ENCODE assay signal across 25 mouse cellular contexts in genomic region chr11:19747973-19748559, GRCm38 (mm10).
DNase-seq lines count a peak whose midpoint lies in the region; ATAC-seq and TF ChIP-seq lines count a peak whose summit lies in the region.
"Had no signal": no experiment of that assay in that cellular context is flagged by ENCODE, and none has a peak within 500 bp of the region (broad histone marks: within the 10 kb centered on the region; RNA-seq: fewer than 3 reads in every experiment).

No protein-coding gene starts in this region.

- no peak overlapping the region for H3K4me3 ChIP-seq in kidney, embryonic 16.5 days (ENCODE audit: low read length)
- no peak overlapping the region for H3K4me3 ChIP-seq in kidney, adult 2 months (ENCODE audit: insufficient read depth, low read depth, low read length)
- H3K4me3 ChIP-seq in lung, postnatal 0 days (ENCODE audit: low read depth, low read length), result no peak overlapping the region
- H3K4me3 ChIP-seq: erythroblast, embryonic 14.5 days; heart, embryonic 10.5 days; left cerebral cortex, adult 2 months had no signal

- ATAC-seq in kidney, embryonic 16.5 days (ENCODE audit: low FRiP score, low TSS enrichment), result no peak
- ATAC-seq in lung, postnatal 0 days, result peak; percentile 79
- ATAC-seq: forebrain, embryonic 14.5 days; hindbrain, postnatal 0 days; intestine, postnatal 0 days had no signal

- peaks cover 20% of the 10 kb centered on the region for H3K4me1 ChIP-seq in kidney, embryonic 16.5 days (ENCODE audit: insufficient read depth, low read length)
- no peaks in the 10 kb centered on the region for H3K4me1 ChIP-seq in kidney, adult 2 months (ENCODE audit: control insufficient read depth, insufficient read depth, low read length)
- no peaks in the 10 kb centered on the region for H3K4me1 ChIP-seq in lung, postnatal 0 days (ENCODE audit: insufficient read depth, low read depth, low read length)

- H3K27ac ChIP-seq in kidney, embryonic 16.5 days (ENCODE audit: low read length), result 0 out of 2 replicates have a peak overlapping the region, but pooled peaks have one; percentile 20
- no peak overlapping the region for H3K27ac ChIP-seq in kidney, adult 2 months (ENCODE audit: insufficient read depth, low read depth, low read length)
- H3K27ac ChIP-seq in lung, postnatal 0 days (ENCODE audit: low read length), result peak overlapping the region; percentile 51; the same call in 1 of the 2 replicates
- H3K27ac ChIP-seq: heart, embryonic 10.5 days; hindbrain, postnatal 0 days; left cerebral cortex, adult 2 months had no signal

- TF ChIP-seq POLR2A in kidney, adult 2 months (IDR thresholded peaks at IDR 0.05; ENCODE audit: low read depth, low read length), result no peak

- H3K4me2 ChIP-seq in kidney, embryonic 16.5 days (replicated peaks; ENCODE audit: low read depth, low read length), result 0 out of 2 replicates have a peak overlapping the region, but pooled peaks have one; percentile 15
- peak overlapping the region; percentile 17; the same call in 1 of the 2 replicates for H3K4me2 ChIP-seq in lung, postnatal 0 days (replicated peaks; ENCODE audit: low read depth, low read length)

- 43% methylated on average over 14 of the region's 14 CpGs for WGBS in kidney, embryonic 16.5 days
- WGBS in kidney, adult 2 months, result 62% methylated on average over 14 of the region's 14 CpGs
- WGBS in lung, postnatal 0 days, result 26% methylated on average over 14 of the region's 14 CpGs

- H3K36me3 ChIP-seq in kidney, embryonic 16.5 days (ENCODE audit: insufficient read depth, low read length), result no peaks in the 10 kb centered on the region
- H3K36me3 ChIP-seq in kidney, adult 2 months (ENCODE audit: control insufficient read depth, insufficient read depth, low read length), result no peaks in the 10 kb centered on the region
- H3K36me3 ChIP-seq in lung, postnatal 0 days (ENCODE audit: insufficient read depth, low read length), result no peaks in the 10 kb centered on the region
- H3K36me3 ChIP-seq: G1E; heart, embryonic 10.5 days had no signal

- TF ChIP-seq EP300 in lung, postnatal 0 days (IDR thresholded peaks at IDR 0.05), result no peak; the same call in 1 of the 2 replicates

- no peak for TF ChIP-seq CTCF in kidney, adult 2 months (conservative IDR thresholded peaks at IDR 0.05; ENCODE audit: insufficient read depth, insufficient read length, low read depth, low read length)
- TF ChIP-seq CTCF in lung, postnatal 0 days (IDR thresholded peaks at IDR 0.05), result no peak

- H3K9ac ChIP-seq in kidney, embryonic 16.5 days (replicated peaks; ENCODE audit: low read length), result no peak overlapping the region
- no peak overlapping the region for H3K9ac ChIP-seq in lung, postnatal 0 days (replicated peaks; ENCODE audit: low read depth)

- no peaks in the 10 kb centered on the region for H3K9me3 ChIP-seq in kidney, embryonic 16.5 days (ENCODE audit: low read length)
- H3K9me3 ChIP-seq in lung, postnatal 0 days (ENCODE audit: low read length), result no peaks in the 10 kb centered on the region
- H3K9me3 ChIP-seq: G1E; heart, embryonic 10.5 days had no signal

- DNase-seq in heart, adult 11 months, result peak; percentile 24
- no peak for DNase-seq in heart, adult 8-10 months (ENCODE audit: low spot score)
- DNase-seq in kidney, adult 2 months, result no peak
- peak; percentile 64 for DNase-seq in lung, postnatal 0 days (ENCODE audit: low spot score)
- DNase-seq in retina, postnatal 1 day, result peak; percentile 89
- DNase-seq in thymus, postnatal 0 days (ENCODE audit: low spot score), result no peak
- no peak for DNase-seq in spleen, postnatal 10 days (ENCODE audit: low spot score in 2 of 2)
- DNase-seq: adrenal gland, postnatal 14 days; cerebellum, adult 11 months; cerebellum, postnatal 25 days; gastrocnemius, postnatal 25 days; heart, postnatal 14 days; kidney, postnatal 25 days; layer of hippocampus, adult 9-11 months; left cerebral cortex, postnatal 4 days; liver; thymus, postnatal 36 days had no signal

- no peaks in the 10 kb centered on the region for H3K27me3 ChIP-seq in kidney, embryonic 16.5 days (ENCODE audit: insufficient read depth, low read length)
- H3K27me3 ChIP-seq in kidney, adult 2 months (replicated peaks; ENCODE audit: control insufficient read depth, insufficient read depth, low read length), result no peaks in the 10 kb centered on the region
- H3K27me3 ChIP-seq in lung, postnatal 0 days (replicated peaks; ENCODE audit: insufficient read depth, low read length), result no peaks in the 10 kb centered on the region

Comparison
In these comparisons a context has a peak if more than half of its experiments do, and no peak if none do; other contexts are left out.
1. DNase-seq: peak in heart, adult 11 months (single experiment), lung, postnatal 0 days (single experiment) and retina, postnatal 1 day (single experiment); none in heart, adult 8-10 months (single experiment), kidney, adult 2 months (single experiment), thymus, postnatal 0 days (single experiment) and spleen, postnatal 10 days (0 of 2).